Mouse (Mus musculus) lung, postnatal 36 days (tissue): ENCODE measurements around the gene 3830406C13Rik.

ENCODE experiments used
- DNase-seq: peaks from one replicate; pipeline ENCODE4 v3.0.0; 2022; ENCODE audit warnings: mixed read lengths

The 3830406C13Rik gene

GRCm38 (mm10) chr14:12343451-12343941 is 59.5 kb downstream of the 3830406C13Rik start:
- no peak for DNase-seq

DNA sequence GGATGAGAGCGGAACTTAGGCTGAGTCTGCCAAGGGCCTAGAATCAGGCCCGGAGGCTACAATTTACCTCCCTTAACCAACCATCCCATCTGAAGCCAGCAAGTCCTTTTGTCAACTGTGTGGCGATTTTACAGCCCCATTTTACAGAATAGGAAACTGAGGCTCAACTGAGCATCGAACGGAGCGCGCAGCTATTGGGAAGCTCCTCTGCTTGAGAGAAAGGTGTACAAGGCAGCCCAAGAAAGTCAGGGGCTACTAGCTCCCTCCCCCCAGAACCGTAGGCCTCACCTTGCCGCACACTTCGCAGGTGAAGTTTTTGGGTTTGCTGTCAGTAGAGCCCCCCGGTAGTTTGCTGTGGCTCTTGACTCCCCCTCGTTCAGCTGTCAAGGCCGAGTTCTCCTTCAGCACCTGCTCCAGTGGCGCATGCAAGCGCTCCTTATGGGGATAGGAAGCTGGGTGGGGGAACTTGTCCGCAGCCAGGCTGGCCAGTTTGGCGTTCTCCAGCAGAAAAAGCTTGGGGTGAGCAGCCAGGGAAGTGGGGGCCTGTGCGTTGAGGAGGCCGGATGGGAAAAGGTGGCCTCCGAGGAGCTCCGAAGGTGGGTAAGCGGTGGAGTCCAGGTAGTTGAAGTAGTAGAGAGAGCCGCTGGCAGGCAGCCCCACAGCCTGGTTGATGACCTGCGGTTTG is 60.2 kb downstream of the 3830406C13Rik start:
- no peak for DNase-seq

DNA sequence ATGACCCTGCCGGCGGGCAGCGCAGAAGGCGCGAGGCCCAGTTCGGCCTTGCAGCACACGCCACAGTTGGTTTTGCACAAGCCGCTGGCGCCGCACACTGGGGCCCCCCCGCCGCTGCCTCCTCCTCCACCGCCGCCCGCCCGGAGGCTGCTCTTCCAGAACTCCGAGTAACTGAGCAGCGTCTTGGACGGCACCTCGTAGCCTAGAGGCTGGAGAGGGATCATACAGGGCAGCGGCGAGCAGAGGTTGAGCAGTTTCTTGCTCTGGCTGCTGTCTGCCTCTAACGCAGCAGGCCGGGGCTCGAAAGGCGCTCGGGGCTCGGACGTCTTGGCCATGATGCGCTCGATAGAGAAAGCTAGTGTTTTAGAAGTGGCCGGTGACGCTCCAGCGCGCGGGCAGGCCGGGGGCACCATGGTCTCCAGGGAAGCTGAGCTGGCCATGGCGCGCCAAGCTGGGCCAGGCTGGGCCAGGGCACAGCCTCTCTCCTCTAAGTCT is 60.8 kb downstream of the 3830406C13Rik start:
- DNase-seq, result no peak

- no peak for DNase-seq
Observed at GRCm38 (mm10) chr14:12345241-12345921, 61.4 kb downstream of the 3830406C13Rik start.

GRCm38 (mm10) chr14:12346011-12346864 is 62.3 kb downstream of the 3830406C13Rik start:
- no peak for DNase-seq

GRCm38 (mm10) chr14:12346865-12347600 is 63.1 kb downstream of the 3830406C13Rik start:
- no peak for DNase-seq

DNA sequence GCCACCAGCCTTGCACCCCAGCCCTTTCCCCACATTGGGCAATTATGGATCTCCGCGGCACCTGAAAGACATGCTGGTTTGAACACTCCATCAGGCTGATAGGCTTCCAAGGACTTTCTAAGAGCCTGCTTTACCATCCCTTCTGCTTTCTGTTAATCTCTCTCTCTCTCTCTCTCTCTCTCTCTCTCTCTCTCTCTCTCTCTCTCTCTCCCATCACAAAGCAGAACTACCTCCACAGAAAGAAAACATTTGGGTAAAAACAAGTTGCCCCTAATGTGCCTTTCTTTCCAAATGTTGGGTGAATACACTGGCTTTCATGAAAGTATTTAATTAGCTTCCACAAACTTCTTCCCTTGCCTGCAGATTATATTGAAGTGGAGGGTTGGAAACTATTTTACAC is 64.1 kb downstream of the 3830406C13Rik start, which contains the start of gene Fezf2:
TSS of gene Fezf2 (minus strand) at position 101 of the 400 bp plus-strand sequence.
- DNase-seq, result no peak

DNA sequence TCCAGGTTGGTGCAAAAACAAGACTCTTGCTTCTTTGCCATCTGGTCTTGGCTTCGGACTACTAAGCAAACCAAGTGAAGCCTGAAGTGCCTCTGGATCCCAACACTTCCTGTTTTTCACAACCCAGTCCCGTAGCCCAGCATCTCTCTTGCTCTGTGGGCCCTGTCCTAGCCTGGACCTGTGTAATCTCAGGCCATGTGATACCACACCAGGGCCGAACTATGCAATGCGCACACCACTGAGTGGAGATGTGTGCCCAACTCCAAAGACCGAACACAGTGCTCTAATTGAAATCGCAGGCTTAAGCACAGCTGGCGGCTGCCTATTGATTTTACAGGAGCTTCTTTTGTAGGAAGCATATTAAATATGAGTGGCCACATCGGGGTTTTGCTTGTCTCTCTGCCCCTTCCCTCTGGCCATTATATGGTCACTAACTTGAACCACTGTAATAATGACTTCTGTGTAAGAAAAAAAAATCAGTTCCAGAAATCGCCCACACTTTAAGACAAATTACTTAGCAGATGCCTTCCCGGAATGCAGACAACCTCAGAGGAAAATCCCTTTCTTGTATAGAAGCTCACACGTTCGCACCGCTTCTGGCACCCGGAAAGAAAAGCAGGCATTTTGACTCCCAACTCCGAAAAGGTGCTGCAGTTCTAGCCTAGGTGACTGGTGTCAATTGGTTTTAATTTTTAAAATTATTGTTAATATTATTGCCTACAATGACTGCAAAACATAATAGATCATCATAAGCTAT is 65.5 kb downstream of the 3830406C13Rik start:
- no peak for DNase-seq

DNA sequence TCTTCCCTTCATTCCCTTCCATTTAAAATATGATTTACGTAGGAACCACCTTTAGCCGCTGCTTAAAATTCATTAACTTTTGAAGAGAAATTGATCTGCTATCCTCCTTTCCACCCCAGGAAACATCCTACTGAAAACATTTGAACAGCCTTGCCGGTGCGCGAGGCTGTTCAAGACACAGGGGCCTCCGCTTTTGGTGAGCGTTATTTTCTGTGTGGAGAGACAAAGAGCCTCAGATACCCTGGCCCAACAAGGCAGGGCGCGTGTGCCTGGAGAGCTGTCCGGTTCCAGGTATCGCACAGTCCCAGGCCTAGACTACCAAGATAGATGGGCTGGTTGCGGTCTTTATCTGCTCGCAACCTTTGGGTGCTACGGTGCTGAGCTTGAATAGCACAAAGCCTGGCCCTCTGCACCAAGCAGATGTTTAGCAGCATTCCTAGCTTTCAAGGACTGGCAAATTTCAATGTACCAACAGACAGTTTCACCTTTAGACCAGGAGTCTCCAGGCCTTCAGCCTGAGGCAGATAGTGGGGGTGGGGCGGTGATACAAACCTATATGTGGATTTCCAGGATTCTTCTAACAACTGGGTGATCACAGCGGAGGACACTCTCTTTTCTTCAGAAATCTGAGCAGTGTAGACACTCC is 66.4 kb downstream of the 3830406C13Rik start:
- no peak for DNase-seq
